Comparison of ENCODE assay signal across 9 mouse cellular contexts in the genomic region with DNA sequence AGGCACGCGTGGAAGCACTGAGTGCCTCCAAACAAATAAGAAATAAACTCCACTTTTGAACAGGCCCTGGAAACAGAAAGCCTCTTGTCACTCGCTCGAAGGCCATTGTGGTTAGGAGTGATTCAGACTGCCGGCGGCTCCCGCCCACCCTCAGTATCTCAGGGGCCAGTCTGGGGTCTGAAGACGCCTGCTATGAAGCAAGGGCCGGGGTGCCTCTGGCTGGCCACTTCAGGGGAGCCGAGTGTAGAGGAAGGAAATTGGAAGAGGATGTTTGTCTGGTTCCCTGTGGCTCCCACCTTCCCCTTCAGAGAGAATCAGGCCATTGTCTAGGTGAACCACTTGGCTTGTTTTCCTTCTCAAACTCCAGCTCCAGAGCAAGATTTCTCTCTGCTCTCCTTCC. TPM values are rescaled to one million over a fixed set of nuclear protein-coding genes. Genes with fewer than 3 reads are reported as not detected.
DNase-seq lines count a peak whose midpoint lies in the region; ATAC-seq lines count a peak whose summit lies in the region.
"Had no signal": no experiment of that assay in that cellular context is flagged by ENCODE, and none has a peak within 500 bp of the region (broad histone marks: within the 10 kb centered on the region; RNA-seq: fewer than 3 reads in every experiment).

No protein-coding gene starts in this region.

- H3K36me3 ChIP-seq in embryonic facial prominence, embryonic 10.5 days (replicated peaks): no peaks in the 10 kb centered on the region

- H3K4me1 ChIP-seq in embryonic facial prominence, embryonic 10.5 days: peaks cover 28% of the 10 kb centered on the region

- H3K9me3 ChIP-seq in embryonic facial prominence, embryonic 10.5 days: no peaks in the 10 kb centered on the region

- no peaks in the 10 kb centered on the region for H3K27me3 ChIP-seq in embryonic facial prominence, embryonic 10.5 days (replicated peaks; ENCODE audit: low read depth, poor library complexity, severe bottlenecking)

- H3K27ac ChIP-seq in embryonic facial prominence, embryonic 10.5 days (replicated peaks): peak overlapping the region; percentile 82

- 11% methylated on average over 10 of the region's 10 CpGs for WGBS in embryonic facial prominence, embryonic 10.5 days

- intact Hi-C loops in heart, postnatal 10 days (cut with DNase I): loop anchor here (2.0 kb wide), 1 partner anchor 32 kb away; a partner anchor contains a TSS

- ATAC-seq in monocyte, adult 5-6 weeks (replicated peaks; ENCODE audit: insufficient number of reproducible peaks, low FRiP score, low TSS enrichment, poor library complexity, severe bottlenecking): peak; percentile 48; the same call in 1 of the 2 replicates

- peak; percentile 26 for DNase-seq in thymus, postnatal 4 days
- no peak for DNase-seq in thymus, postnatal 25 days
- peak; percentile 69 for DNase-seq in embryonic facial prominence, embryonic 10.5 days (ENCODE audit: low spot score)
- DNase-seq in heart, postnatal 10 days: peak; percentile 48 to 59
- peak; percentile 50 for DNase-seq in liver
- DNase-seq in spleen, postnatal 10 days (ENCODE audit: low spot score in 2 of 2): no peak
- DNase-seq in T-cell, adult 2 months (ENCODE audit: low spot score): no peak

- peak overlapping the region; percentile 23; the same call in 1 of the 2 replicates for H3K4me3 ChIP-seq in embryonic facial prominence, embryonic 10.5 days

RNA-seq across cellular contexts. Expression of a gene that starts 10.3 kb away (rescaled TPM):
- not detected in 2 replicates for polyA plus RNA-seq in embryonic facial prominence, embryonic 10.5 days (2016; fragmentation: Nextera tagmentation; extraction: Ambion mirVana)
- under 1 TPM in 1 of 2 experiments, not detected in 1; 0.37 TPM for total RNA-seq in heart, postnatal 10 days (2021)
- not detected in 3 replicates for total RNA-seq in monocyte, adult 5-6 weeks (2017)
- polyA plus RNA-seq: frontal cortex, adult 2 months had no signal

RNA-seq across cellular contexts. Expression of a gene that starts 32.5 kb away (rescaled TPM):
- polyA plus RNA-seq in embryonic facial prominence, embryonic 10.5 days (2016; fragmentation: Nextera tagmentation; extraction: Ambion mirVana): 6.5 and 7.7 TPM in 2 replicates
- 10 to 100 TPM; 37.5 to 38.6 TPM for total RNA-seq in heart, postnatal 10 days (2021)
- total RNA-seq in monocyte, adult 5-6 weeks (2017): 13.7 to 20.7 TPM (median 16.1 TPM) in 3 replicates

RNA-seq across cellular contexts. Expression of a gene that starts 52.5 kb away (rescaled TPM):
- 270 and 301 TPM in 2 replicates for polyA plus RNA-seq in embryonic facial prominence, embryonic 10.5 days (2016; fragmentation: Nextera tagmentation; extraction: Ambion mirVana)
- total RNA-seq in heart, postnatal 10 days (2021): 10 to 100 TPM; 40.9 to 48.5 TPM
- 274 to 316 TPM (median 277 TPM) in 3 replicates for total RNA-seq in monocyte, adult 5-6 weeks (2017)

Comparison
In these comparisons a context has a peak if more than half of its experiments do, and no peak if none do; other contexts are left out.
1. DNase-seq: peak in thymus, postnatal 4 days (single experiment), embryonic facial prominence, embryonic 10.5 days (single experiment), heart, postnatal 10 days (2 of 2) and liver (single experiment); none in thymus, postnatal 25 days (single experiment), spleen, postnatal 10 days (0 of 2) and T-cell, adult 2 months (single experiment).